Mouse (Mus musculus) right cerebral cortex, adult 2 months (tissue): Measurements from ENCODE around the gene Ces5a.
"Not testable (repeated sequence)": the region's sequence is repeated elsewhere in the genome, so short reads cannot be mapped to it uniquely, and the experiment has no call there.

Experiments used
- DNase-seq, 2 experiments: peaks; one replicate each; pipeline ENCODE4 v3.0.0; 2021 to 2022; ENCODE audit warnings: low spot score in 2 of 2

Gene Ces5a

DNA sequence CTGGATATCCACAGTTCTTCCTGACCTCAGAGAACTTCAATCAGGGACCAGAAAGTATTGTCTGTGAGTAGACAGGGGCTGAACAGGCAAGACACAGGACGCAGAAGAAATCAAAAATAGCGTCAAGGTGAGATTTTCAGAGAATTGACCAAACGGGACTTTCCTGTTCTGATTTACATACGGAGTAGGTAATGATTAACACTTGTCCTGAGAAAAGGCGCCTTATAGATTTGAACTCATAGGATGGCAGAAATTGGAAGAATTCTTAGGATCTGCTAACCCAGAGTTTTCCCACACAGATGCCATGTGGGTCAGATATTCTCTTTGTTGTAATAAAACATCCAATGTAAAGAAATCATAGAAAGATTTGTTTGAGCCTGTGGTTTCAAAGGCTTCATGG, at the start of gene Ces5a:
Ces5a (minus strand) TSS at position 101 of the 400 bp plus-strand sequence.
- DNase-seq, result no peak

DNA sequence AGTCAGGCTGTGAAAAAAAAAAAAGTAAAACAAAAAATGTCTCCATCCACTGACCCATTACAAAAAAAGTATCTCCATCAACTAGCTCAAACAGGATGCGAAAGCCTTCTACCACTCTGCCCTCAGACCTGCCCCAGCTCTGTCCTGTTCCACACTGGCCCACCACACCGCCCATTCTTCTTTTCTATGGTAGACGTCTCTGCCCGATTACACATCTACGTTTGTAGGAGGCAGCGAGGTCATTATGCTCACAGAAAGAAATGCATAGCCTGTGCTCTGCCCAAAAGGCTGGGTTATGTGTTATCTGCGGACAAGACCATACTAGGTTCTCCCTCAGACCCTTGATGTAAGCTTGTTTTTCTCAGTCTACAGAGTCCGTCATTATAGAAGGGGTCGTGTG, 37.2 kb upstream of the Ces5a start:
- no peak for DNase-seq

DNA sequence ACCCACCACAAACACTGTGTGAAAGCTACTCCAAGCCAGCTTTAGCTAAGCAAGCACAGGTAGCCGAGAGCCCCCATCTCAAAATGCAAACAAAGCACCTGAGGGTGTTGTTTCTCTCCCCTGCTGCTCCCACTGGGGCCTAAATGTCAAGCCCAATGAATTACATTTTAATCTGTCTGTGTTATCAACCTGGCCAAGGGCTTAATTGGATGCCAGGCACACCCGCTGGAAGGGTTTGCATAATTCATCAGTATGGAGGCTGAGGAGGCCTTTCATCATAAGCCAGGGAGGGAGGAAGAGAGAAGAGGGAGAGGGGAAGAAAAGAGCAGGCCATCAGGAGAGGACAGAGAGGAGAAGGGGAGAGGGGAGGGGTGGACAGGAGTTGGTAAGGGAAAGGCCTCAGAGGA, 36.5 kb upstream of the Ces5a start:
- DNase-seq, result peak in 1 of 2 experiments; percentile 55

DNA sequence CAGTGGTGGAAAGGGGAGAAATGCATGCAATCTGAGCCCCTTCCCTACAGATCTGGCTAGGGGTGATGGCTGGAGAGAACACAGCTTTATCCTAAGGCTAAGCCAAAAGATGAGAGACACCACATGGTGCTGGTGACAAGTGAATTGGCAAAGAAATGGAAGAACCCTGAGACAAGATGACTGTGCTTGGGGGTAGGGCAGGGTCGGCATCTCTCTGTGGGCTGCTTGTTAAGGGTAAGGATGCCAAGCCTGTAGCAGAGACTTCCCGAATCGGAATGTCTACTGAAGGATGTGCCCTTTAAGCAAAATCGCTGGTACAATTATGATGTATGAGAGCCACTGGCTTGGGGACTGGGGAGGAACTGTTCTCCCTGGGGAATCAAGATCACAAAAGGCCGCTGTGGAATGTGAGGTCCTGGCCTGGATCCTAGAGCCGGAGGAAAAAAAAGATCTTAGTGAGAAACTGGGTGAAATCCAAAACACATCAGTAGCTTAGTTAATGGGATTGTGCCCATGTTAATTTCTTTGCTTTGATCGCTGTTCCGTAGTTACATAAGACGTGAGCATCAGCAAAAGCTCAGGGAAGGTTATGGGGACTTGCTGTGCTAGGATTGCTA, 35.8 kb upstream of the Ces5a start:
- DNase-seq, result peak; percentile 40 to 73

DNA sequence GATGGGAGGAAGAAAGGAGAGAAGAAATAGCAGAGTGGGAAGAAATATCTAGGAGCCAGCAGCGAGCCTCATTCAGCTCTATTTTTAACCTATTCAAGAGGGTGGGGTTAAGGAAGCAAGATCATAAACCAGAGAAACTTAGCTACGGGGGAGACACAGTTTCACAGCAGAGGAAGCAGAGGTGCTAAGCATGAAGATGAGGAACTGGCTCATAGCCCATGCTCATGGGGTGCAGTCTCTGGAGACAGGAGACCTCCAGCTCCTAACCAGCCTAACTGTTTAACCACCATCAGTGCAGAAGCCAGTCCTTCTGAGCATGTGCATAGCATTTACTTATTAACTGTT, 34.5 kb upstream of the Ces5a start:
- peak; percentile 53 to 57 for DNase-seq

DNA sequence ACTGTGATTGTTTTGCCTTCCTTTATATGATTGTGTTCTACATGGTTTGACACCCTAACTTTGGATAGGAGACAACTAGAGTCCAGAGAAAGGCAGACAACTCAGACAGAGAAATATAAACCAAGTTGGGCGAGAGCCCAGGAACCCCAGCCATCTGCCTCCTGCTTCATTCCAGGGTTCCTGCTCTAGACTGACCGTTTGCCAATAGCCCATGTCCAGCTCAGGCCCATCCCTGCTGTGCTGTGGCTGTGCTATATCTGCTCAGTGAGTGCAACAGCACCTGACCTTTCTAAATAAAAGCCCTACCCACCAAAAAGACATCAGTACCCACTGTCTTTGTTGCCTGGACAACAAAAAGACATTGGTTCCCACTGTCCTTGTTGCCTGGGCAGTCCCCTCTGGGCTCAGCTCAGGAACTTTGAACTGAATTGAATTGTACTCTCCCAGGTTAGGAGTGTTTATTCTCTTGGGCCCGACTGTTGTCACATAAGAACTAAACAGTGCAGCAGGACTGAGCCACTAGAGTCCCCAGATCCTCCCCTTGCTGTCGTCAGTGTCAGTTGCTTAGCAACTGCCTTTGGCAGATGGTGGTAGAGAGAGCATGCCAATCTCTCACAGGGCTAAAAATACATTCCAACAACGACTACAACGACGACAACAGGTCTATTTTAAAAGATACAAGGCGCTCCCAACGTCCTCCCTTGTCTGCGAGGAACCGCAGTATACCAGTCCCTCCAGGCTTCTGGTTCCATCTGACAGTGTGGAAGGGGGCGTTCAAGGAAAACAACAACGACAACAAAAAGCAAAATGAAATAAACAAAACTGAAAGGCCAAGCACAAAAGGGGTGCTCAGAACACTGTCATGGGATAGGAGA, 33.9 kb upstream of the Ces5a start:
- DNase-seq, result peak; percentile 84 to 89

DNA sequence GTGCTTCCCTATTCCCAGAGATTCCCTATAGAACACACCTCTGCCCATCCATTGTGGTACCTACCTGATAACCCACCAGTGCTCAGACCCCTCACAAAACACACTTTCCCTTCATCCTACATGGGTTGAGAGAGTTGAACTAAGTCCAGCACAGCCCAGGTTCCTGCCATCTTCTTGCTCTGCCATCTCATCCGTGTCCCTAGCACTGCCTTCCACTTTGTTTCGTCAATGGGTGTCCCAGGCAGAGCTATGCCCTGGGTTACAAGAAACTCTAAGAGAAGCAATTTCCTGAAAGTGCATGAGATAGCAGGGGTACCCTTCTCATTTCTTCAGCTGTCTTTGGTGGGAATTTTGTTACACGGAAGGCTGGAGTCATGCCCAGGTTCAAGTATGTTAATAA, 33.0 kb upstream of the Ces5a start:
- DNase-seq, result no peak

DNA sequence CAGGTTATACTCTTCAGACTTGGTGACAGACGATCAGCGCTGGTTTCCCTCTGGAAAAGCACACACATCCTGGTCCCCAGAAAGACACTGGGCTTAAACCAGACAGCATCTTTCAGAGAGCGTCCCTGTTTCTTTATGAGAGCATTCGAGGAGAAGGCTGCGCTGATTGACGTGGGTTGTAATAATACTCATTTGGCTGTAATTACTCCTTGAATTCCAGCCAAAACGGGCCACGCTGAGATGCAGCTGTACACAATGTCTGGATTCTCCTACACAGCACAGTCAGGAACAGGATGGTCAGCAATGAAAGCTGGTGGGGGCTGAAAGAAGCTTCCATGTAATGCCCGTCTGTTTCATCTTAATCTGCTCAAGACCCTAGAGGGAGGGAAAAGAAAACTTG, 31.5 kb upstream of the Ces5a start:
- peak; percentile 54 for DNase-seq

DNA sequence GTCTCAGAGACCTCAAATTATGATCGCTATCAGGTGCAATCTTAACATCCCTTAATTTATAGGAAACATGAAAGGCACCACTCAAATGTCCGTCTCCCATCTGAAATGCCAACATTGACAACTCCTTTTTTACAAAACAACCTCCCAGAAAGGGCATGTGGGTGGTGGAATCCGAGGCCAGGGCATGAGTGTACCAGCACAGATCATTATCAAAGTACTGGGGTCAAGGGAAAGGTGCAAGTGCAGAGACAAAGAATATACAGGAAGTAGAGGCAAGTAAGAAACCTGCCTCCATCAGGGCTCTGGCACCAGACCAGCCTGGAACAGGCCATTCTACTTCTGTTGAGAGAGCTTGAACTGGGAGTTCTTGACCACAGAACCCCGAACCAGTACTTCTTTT, 29.0 kb upstream of the Ces5a start:
- DNase-seq, result no peak

DNA sequence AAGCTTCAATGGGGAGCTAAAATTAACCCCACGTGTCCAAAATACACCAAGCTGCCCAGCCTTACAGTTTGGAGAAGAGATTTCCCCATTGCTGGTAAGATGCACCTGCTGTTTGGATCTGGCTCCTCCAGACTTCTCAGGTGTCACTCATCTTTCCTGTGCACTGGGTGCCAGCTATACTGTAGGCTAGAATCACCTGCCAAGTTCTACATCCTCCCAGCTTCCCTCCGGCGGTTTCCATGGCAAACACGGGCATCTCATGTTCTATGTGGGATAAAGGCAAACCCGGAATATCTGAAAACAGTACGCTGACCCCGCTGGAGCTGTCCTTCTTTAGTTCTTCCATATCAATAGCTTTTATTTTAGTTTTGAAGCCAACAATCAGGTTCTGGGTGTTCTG, 27.9 kb upstream of the Ces5a start:
- DNase-seq, result peak; percentile 37 to 48

DNA sequence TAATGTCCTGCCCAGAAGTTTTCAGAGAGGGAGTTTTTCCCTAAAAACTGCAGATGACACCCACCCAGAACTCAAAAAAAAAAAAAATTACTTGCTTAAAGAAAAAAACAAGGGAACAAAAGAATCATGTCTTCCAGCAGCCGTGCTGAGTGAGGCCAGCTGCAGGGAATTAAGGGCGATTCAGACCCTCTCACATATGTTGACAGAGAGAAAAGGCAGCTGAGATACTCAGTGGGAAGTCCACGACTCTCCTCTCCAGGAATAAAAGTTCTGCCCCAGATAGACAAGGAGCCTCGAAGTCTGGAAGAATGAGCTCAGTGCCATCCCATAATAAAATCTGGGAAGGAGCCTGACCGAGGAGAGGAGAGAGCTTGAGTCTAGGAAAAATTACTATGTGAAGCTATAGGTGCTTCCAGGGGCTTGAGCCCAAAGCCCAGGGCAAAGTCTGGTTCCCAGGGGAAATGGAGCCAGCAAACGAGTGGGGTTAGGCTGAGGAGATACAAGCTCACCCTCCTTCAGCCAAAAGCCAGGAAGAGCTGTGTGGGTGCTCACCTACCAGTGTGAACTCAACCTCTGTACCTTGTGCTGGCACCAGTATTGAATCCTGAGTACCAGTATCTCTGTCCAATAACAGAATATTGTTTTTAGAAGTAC, 27.1 kb upstream of the Ces5a start:
- DNase-seq, result no peak

DNA sequence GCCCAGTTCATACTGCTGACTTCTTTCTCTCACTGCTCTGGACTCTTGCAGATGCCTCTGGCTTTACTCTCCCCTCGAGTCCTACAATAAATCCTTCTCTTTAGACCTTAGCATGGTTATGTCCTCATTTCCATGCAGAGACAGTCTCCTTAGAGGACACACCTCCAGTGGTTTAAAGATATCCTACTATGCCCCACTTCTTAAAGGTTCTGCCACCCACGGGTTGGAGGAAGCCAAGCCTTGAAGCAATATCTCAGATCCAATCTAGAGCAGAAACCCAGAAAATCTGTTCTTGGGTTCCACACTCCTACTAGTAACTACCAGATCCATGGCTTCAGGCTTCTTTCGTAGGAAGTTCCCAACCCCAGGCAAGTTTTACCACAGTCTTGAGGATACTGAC, 25.6 kb upstream of the Ces5a start:
- DNase-seq, result no peak

DNA sequence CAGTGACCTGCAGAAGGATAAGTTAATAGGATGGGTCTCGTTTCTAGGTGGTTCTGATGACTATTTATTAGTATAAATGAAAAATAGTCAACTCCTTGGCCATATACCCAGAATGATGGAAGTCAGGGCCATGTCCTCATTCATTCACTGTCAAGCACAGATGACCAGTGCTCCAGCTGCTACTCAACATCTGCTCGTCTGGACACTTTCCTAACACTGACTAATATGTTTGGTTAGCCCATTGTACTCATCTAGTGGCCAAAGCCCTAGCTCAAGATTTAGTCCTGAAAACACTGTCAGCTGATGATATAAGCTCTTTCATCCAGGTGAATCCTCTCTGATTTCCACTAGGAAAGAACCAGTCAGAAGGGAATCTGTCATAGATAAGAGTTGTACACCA, 24.1 kb upstream of the Ces5a start:
- no peak for DNase-seq

DNA sequence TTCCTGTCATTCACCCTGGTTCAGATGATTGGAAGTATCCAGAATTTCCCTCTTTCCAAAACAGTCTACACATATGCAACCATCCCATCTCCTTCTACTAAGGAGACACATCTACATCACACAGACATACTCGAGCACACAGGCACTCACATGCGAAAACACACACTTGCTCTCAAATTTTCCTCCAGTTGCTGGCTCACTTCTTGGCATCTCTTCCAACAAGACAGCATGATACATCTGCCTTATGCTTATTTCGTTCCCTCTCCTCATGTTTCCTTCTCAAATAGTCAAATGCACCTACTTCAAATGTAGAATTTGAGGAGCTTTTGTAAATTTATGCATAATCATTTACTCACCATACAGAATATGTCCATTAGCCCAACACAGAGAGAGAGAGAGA, 33.0 kb downstream of the Ces5a start:
- no peak for DNase-seq

DNA sequence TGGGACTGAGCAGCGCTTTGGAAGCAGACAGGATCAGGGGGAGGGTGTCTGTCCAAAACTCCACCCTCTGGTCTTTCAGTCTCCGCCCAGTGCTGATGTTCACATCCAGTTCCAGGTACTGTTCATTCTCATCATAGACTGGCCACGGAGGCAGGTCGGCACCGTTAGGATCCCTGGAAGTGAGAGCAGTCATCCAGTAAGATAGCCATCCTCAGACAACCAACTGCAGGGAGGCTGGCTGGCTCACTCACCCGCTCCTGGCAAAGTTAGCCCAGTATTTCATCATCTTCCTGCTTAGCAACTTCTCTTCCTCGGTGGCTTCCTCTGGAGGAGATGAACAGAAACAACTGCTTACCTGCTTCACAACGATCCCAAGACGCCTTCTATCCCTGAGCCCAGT, 36.2 kb downstream of the Ces5a start:
- no peak for DNase-seq

DNA sequence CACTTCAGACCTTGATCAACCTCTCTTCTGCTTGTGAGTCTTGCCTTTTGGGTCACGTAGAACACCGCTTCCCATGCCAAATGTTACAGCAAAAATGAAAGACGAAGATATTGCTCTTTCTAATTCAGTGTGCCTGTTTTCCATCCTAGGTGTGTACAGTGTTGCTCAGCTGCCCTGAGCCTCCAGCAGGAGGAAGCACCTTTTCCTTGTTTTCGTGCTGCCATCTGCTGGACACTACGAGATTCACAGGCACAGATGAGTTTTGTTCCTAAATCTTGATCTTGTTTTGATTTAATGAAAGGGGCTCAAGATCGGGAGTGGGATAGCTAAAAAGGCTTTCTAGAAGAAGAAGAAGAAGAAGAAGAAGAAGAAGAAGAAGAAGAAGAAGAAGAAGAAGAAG, 40.3 kb downstream of the Ces5a start:
- peak; percentile 72 to 81 for DNase-seq

DNA sequence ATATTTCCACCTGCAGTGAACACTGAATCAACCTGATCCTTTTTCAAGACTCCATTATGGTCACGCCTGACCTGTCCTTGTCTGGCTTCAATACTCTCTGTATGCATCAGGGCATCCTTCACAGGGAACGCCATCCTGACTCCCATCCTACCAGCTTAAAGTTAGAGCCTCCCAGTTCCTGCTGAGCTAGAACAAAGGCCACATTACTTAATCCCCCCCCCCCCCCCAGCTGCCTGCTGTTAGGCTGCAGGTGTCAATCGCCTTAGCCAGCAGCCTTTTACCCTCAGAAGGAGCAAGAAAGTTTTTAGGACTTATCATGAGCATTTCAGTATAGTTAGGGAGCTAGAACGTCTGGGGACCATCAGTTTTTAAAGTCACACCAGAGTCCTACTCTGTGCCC, 46.9 kb downstream of the Ces5a start:
- no peak for DNase-seq

DNA sequence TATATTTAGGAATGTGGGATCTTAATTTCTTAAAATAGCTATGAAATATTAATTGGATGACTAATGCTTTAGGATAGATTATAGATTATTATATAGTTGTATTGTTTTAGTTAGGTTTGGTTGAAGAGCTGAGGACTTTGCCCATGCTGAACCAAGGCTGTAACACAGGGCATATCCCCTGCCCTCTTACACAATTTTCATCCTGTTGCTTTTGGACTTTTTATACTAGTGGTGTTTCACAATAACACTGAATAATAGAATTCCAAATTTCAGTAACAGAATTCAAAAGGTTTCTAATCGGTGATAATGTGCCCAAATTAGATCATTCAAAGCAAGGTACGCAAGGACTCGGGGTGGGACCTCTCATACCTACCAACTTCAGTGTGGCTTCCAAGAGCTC, 57.4 kb downstream of the Ces5a start:
- no peak for DNase-seq

DNA sequence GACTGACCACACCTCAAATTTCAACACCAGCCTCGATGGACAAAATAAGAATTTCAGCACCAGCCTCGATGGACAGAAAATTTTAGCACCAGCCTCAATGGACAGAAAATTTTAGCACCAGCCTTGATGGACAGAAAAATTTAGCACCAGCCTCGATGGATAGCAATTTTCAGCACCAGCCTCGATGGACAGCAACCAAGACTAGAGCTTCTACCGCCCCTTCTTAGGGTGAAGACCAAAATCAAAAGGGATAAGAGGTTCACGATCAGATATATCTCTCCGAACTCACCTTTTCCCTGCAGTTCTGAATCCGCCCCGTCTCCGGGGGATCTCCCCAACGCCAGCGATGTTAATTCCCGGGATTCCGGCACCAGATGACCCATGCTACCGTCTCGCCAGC, 65.9 kb downstream of the Ces5a start:
- not testable (repeated sequence) for DNase-seq

DNA sequence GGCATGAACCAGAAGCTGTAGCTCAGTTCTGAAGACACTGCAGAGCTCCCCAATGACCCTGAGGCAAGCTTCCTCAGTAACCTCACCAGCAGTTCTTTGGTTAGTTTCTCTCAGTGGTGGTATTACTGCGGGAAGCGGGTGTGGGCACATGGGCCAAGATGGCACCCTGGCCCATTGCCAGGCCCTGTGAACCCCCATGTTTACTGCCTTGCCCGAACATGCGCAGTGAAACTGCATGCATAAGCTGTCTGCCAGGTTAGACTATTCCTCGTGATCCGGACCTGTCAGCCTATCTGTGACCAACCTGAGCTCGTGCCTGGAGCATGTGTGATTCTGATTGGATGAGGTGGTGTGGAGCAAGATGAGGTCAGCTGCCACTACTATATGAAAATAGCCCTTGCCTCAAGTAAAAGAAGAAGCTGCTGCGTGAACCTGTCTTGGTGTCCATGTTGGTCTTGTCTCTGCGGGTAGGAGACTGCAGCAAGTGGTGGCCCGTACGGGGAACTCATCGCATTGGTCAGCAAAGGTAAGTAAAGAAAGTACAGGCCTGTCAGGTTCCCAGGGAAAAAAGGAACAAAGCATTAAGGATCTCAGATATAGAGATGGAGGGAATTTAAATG, 81.3 kb downstream of the Ces5a start:
- no peak for DNase-seq
